ENCODE assay signal across 20 mouse cellular contexts in genomic region chr4:130052283-130052682, GRCm38 (mm10). TPM values are rescaled to one million over a fixed set of nuclear protein-coding genes. Genes with fewer than 3 reads are reported as not detected.
DNase-seq lines count a peak whose midpoint lies in the region; ATAC-seq and TF ChIP-seq lines count a peak whose summit lies in the region.
"Had no signal": no experiment of that assay in that cellular context is flagged by ENCODE, and none has a peak within 500 bp of the region (broad histone marks: within the 10 kb centered on the region; RNA-seq: fewer than 3 reads in every experiment).

No protein-coding gene starts in this region.

- H3K27ac ChIP-seq in intestine, postnatal 0 days (ENCODE audit: low read depth, low read length): no peak overlapping the region
- H3K27ac ChIP-seq in intestine, embryonic 16.5 days (ENCODE audit: low read length): no peak overlapping the region
- no peak overlapping the region for H3K27ac ChIP-seq in lung, postnatal 0 days (ENCODE audit: low read length)
- no peak overlapping the region for H3K27ac ChIP-seq in ES-E14 (ENCODE audit: insufficient read depth, low read depth, low read length, poor library complexity, severe bottlenecking)
- H3K27ac ChIP-seq: hindbrain, embryonic 13.5 days; neural tube, embryonic 13.5 days had no signal

- no peak for ATAC-seq in intestine, postnatal 0 days
- ATAC-seq in intestine, embryonic 16.5 days: no peak
- ATAC-seq in lung, postnatal 0 days: no peak
- no peak for ATAC-seq in megakaryocyte, adult 5-6 weeks (ENCODE audit: poor library complexity, severe bottlenecking)
- ATAC-seq: forebrain, embryonic 16.5 days had no signal

- H3K4me1 ChIP-seq in intestine, postnatal 0 days (replicated peaks; ENCODE audit: control insufficient read depth, insufficient read depth, low read length): peaks cover 6% of the 10 kb centered on the region; the same call in 1 of the 2 replicates
- H3K4me1 ChIP-seq in intestine, embryonic 16.5 days (ENCODE audit: control insufficient read depth, insufficient read depth, low read length): peaks cover 50% of the 10 kb centered on the region
- no peaks in the 10 kb centered on the region for H3K4me1 ChIP-seq in lung, postnatal 0 days (ENCODE audit: insufficient read depth, low read depth, low read length)
- peaks cover 0 to under 1% of the 10 kb centered on the region in 2 experiments; a peak in 1 of 4 replicates for H3K4me1 ChIP-seq in ES-E14 (ENCODE audit: control insufficient read depth in 2 of 2, insufficient read depth in 2 of 2, low read length in 2 of 2, poor library complexity in 1 of 2)

- H3K9me3 ChIP-seq in intestine, postnatal 0 days (ENCODE audit: control insufficient read depth): no peaks in the 10 kb centered on the region
- no peaks in the 10 kb centered on the region for H3K9me3 ChIP-seq in intestine, embryonic 16.5 days (ENCODE audit: control insufficient read depth, low read length)
- no peaks in the 10 kb centered on the region for H3K9me3 ChIP-seq in lung, postnatal 0 days (ENCODE audit: low read length)
- H3K9me3 ChIP-seq in ES-E14 (ENCODE audit: control insufficient read depth, insufficient read depth, low read depth, low read length): no peaks in the 10 kb centered on the region
- H3K9me3 ChIP-seq: hindbrain, embryonic 13.5 days; neural tube, embryonic 13.5 days had no signal

- no peak overlapping the region for H3K4me2 ChIP-seq in intestine, postnatal 0 days (replicated peaks; ENCODE audit: low read depth)
- H3K4me2 ChIP-seq in intestine, embryonic 16.5 days (ENCODE audit: low read depth, low read length): no peak overlapping the region
- no peak overlapping the region for H3K4me2 ChIP-seq in lung, postnatal 0 days (replicated peaks; ENCODE audit: low read depth, low read length)
- H3K4me2 ChIP-seq: hindbrain, embryonic 13.5 days; neural tube, embryonic 13.5 days had no signal

- no peak overlapping the region for H3K9ac ChIP-seq in intestine, postnatal 0 days (ENCODE audit: low read depth, low read length)
- H3K9ac ChIP-seq in intestine, embryonic 16.5 days (ENCODE audit: low read depth, low read length): no peak overlapping the region
- no peak overlapping the region for H3K9ac ChIP-seq in lung, postnatal 0 days (replicated peaks; ENCODE audit: low read depth)
- no peak overlapping the region for H3K9ac ChIP-seq in ES-E14 (ENCODE audit: insufficient read depth, low read depth, low read length, poor library complexity, severe bottlenecking)
- H3K9ac ChIP-seq: hindbrain, embryonic 13.5 days; neural tube, embryonic 13.5 days had no signal

- in situ Hi-C loops in ES-E14 (cut with MboI; ENCODE audit: low sequenced_read_pairs in 2 of 2, unreplicated experiment in 2 of 2): no loop called here

- H3K36me3 ChIP-seq in intestine, postnatal 0 days (ENCODE audit: control insufficient read depth, insufficient read depth): no peaks in the 10 kb centered on the region; the same call in 1 of the 2 replicates
- H3K36me3 ChIP-seq in intestine, embryonic 16.5 days (ENCODE audit: control insufficient read depth, insufficient read depth, low read length): peaks cover 4% of the 10 kb centered on the region
- no peaks in the 10 kb centered on the region for H3K36me3 ChIP-seq in lung, postnatal 0 days (ENCODE audit: insufficient read depth, low read length)
- H3K36me3 ChIP-seq in ES-E14 (ENCODE audit: control insufficient read depth, insufficient read depth, low read length, poor library complexity, severe bottlenecking): no peaks in the 10 kb centered on the region
- H3K36me3 ChIP-seq: hindbrain, embryonic 13.5 days; neural tube, embryonic 13.5 days had no signal

- 98% methylated on average over 3 of the region's 3 CpGs for WGBS in intestine, postnatal 0 days
- 88% methylated on average over 3 of the region's 3 CpGs for WGBS in intestine, embryonic 16.5 days
- WGBS in lung, postnatal 0 days: 92% methylated on average over 3 of the region's 3 CpGs

- TF ChIP-seq CTCF in intestine, postnatal 0 days (IDR thresholded peaks at IDR 0.05; ENCODE audit: low read depth): peak; percentile 41
- peak; percentile 33; the same call in 1 of the 2 replicates for TF ChIP-seq CTCF in lung, postnatal 0 days (IDR thresholded peaks at IDR 0.05)

- H3K4me3 ChIP-seq in intestine, postnatal 0 days (ENCODE audit: low read depth, low read length): no peak overlapping the region
- no peak overlapping the region for H3K4me3 ChIP-seq in intestine, embryonic 16.5 days (ENCODE audit: low read length)
- H3K4me3 ChIP-seq in lung, postnatal 0 days (ENCODE audit: low read depth, low read length): no peak overlapping the region
- H3K4me3 ChIP-seq in ES-E14 (ENCODE audit: insufficient read depth in 1 of 2, low read depth in 1 of 2, low read length in 2 of 2, poor library complexity in 1 of 2, severe bottlenecking in 1 of 2): no peak overlapping the region
- H3K4me3 ChIP-seq: erythroblast, embryonic 14.5 days; hindbrain, embryonic 13.5 days; neural tube, embryonic 13.5 days had no signal

- H3K27me3 ChIP-seq in intestine, postnatal 0 days (replicated peaks; ENCODE audit: control insufficient read depth, insufficient read depth, low read length): 0 out of 2 replicates have a peak, but pooled peaks cover 6% of the 10 kb centered on the region
- no peaks in the 10 kb centered on the region for H3K27me3 ChIP-seq in intestine, embryonic 16.5 days (replicated peaks; ENCODE audit: control insufficient read depth, insufficient read depth, low read length)
- H3K27me3 ChIP-seq in lung, postnatal 0 days (replicated peaks; ENCODE audit: insufficient read depth, low read length): no peaks in the 10 kb centered on the region
- H3K27me3 ChIP-seq: hindbrain, embryonic 13.5 days; neural tube, embryonic 13.5 days had no signal

- TF ChIP-seq EP300 in lung, postnatal 0 days (IDR thresholded peaks at IDR 0.05): no peak

- DNase-seq in lung, postnatal 0 days (ENCODE audit: low spot score): no peak
- no peak for DNase-seq in lung, postnatal 4 days
- peak; percentile 40 for DNase-seq in ES-E14 (ENCODE audit: low read depth, low spot score)
- peak; percentile 35 for DNase-seq in induced T-regulatory cell, adult 2 months (ENCODE audit: low read depth)
- DNase-seq: adrenal gland, postnatal 10 days; cerebellum, adult 8-10 months; heart, adult 18-20 months; kidney, adult 18-20 months; kidney, postnatal 25 days; layer of hippocampus, adult 9-11 months; liver; lung, postnatal 10 days; right cerebral cortex, postnatal 25 days had no signal

TF ChIP-seq in ES-E14, 5 proteins besides CTCF, POLR2A, EP300 and RAD21:
- 0 out of 2 replicates have a peak, but pooled peaks have one; percentile 5 for TF ChIP-seq ZC3H11A (IDR thresholded peaks at IDR 0.05; ENCODE audit: borderline replicate concordance, low read depth, low read length)
- TF ChIP-seq HCFC1 (IDR thresholded peaks at IDR 0.05; ENCODE audit: borderline replicate concordance, insufficient read depth, low read length): no peak
- TF ChIP-seq CHD2 (IDR thresholded peaks at IDR 0.05; ENCODE audit: low read depth, low read length): no peak
- TF ChIP-seq ZNF384 (IDR thresholded peaks at IDR 0.05; ENCODE audit: low read depth, low read length): no peak
- no peak for TF ChIP-seq MAFK (IDR thresholded peaks at IDR 0.05; ENCODE audit: insufficient read depth, low read depth, low read length)

RNA-seq across cellular contexts. Expression of gene Col16a1, which starts 4.6 kb away (rescaled TPM):
- polyA plus RNA-seq in intestine, postnatal 0 days (2015; fragmentation: Nextera tagmentation; extraction: Ambion mirVana): 23.1 and 25.6 TPM in 2 replicates
- 36.3 and 45.1 TPM in 2 replicates for polyA plus RNA-seq in intestine, embryonic 16.5 days (2015; fragmentation: Nextera tagmentation; extraction: Ambion mirVana)
- 26.2 and 30.1 TPM in 2 replicates for polyA plus RNA-seq in lung, postnatal 0 days (2015; fragmentation: Nextera tagmentation; extraction: Ambion mirVana)
- 3.1 and 4.9 TPM in 2 replicates for total RNA-seq in ES-E14 (2012; rRNA removed)
- total RNA-seq in megakaryocyte, adult 5-6 weeks (2015): not detected in 2 replicates
- not detected in 2 replicates for total RNA-seq in megakaryocyte, adult 5-6 weeks (2017)
- polyA plus RNA-seq: erythroblast, embryonic 14.5 days had no signal

RNA-seq across cellular contexts. Expression of gene Pef1, which starts 50.1 kb away (rescaled TPM):
- 72.7 and 73.4 TPM in 2 replicates for polyA plus RNA-seq in intestine, postnatal 0 days (2015; fragmentation: Nextera tagmentation; extraction: Ambion mirVana)
- polyA plus RNA-seq in intestine, embryonic 16.5 days (2015; fragmentation: Nextera tagmentation; extraction: Ambion mirVana): 81.6 and 81.7 TPM in 2 replicates
- polyA plus RNA-seq in lung, postnatal 0 days (2015; fragmentation: Nextera tagmentation; extraction: Ambion mirVana): 82.0 and 84.6 TPM in 2 replicates
- total RNA-seq in ES-E14 (2012; rRNA removed): 25.4 and 36.2 TPM in 2 replicates
- total RNA-seq in megakaryocyte, adult 5-6 weeks (2015): 53.1 TPM in 2 replicates
- total RNA-seq in megakaryocyte, adult 5-6 weeks (2017): 12.3 and 18.0 TPM in 2 replicates

Comparison
In these comparisons a context has a peak if more than half of its experiments do, and no peak if none do; other contexts are left out.
1. DNase-seq: peak in ES-E14 (single experiment) and induced T-regulatory cell, adult 2 months (single experiment); none in lung, postnatal 0 days (single experiment) and lung, postnatal 4 days (0 of 2).